Mouse (Mus musculus): Measurements from ENCODE around the gene Cmtr2. TPM values are rescaled to one million over a fixed set of nuclear protein-coding genes. Genes with fewer than 3 reads are reported as not detected.

Gene Cmtr2
- total RNA-seq (2015; ENCODE audit: low replicate concordance) = 2.9 and 3.5 TPM in 2 replicates
- 2.0 and 2.2 TPM in 2 replicates for total RNA-seq (2017; ENCODE audit: low replicate concordance)

- no peak for ATAC-seq (replicated peaks; ENCODE audit: low FRiP score, poor library complexity, severe bottlenecking)
Observed at GRCm38 (mm10) chr8:110215365-110215764, at the start of gene Cmtr2. TSS of gene Cmtr2 (plus strand) at chr8:110215665.

- no peak for ATAC-seq (replicated peaks; ENCODE audit: low FRiP score, poor library complexity, severe bottlenecking)
Observed at GRCm38 (mm10) chr8:110166270-110166669, 49.2 kb upstream of the Cmtr2 start.

DNA sequence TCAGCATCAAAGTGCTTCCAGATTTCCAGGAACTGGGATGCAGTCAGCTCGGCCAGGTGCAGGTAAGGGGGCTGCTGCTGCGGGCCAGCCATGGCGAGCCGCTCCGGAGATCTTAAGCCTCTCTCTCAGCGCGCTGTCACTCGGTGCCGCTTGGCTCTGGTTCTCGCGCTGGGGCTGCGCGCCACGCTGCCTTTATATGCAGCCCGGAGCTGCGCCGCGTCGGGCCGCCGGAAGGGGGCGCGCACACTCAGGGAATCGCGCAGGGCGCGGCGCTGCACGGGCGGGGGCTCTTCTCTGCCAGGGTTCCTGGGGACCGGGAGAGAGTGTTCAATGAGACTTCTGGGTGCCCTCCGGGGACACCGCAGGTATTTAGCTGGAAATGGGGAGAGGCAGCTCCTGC lies 47.4 kb upstream of the Cmtr2 start, which contains the start of gene Calb2:
Calb2 (minus strand) TSS at position 165 of the 400 bp plus-strand sequence.
- no peak for ATAC-seq (replicated peaks; ENCODE audit: low FRiP score, poor library complexity, severe bottlenecking)

DNA sequence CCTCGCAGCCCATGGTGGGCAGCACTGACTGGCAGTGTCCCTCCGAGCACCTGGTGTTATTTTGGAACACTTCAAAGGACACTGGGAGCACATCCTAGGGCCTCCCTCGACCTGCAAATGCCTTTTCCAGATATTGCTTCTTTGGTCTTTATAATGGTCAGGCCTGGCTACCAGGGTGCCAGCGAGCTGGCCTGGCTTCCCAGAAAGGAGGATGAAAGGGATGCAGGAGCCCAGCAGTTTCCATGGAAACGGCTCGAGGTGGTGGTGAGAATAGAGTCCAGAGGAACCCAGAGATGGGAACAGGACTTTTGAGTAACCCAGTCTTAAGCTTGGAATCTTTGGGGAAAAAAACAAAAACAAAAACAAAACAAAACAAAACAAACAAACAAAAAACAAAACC lies 43.3 kb upstream of the Cmtr2 start:
- ATAC-seq (replicated peaks; ENCODE audit: low FRiP score, poor library complexity, severe bottlenecking) = no peak

- ATAC-seq (replicated peaks; ENCODE audit: low FRiP score, poor library complexity, severe bottlenecking) = no peak
Observed at GRCm38 (mm10) chr8:110174826-110175225, 40.6 kb upstream of the Cmtr2 start.

DNA sequence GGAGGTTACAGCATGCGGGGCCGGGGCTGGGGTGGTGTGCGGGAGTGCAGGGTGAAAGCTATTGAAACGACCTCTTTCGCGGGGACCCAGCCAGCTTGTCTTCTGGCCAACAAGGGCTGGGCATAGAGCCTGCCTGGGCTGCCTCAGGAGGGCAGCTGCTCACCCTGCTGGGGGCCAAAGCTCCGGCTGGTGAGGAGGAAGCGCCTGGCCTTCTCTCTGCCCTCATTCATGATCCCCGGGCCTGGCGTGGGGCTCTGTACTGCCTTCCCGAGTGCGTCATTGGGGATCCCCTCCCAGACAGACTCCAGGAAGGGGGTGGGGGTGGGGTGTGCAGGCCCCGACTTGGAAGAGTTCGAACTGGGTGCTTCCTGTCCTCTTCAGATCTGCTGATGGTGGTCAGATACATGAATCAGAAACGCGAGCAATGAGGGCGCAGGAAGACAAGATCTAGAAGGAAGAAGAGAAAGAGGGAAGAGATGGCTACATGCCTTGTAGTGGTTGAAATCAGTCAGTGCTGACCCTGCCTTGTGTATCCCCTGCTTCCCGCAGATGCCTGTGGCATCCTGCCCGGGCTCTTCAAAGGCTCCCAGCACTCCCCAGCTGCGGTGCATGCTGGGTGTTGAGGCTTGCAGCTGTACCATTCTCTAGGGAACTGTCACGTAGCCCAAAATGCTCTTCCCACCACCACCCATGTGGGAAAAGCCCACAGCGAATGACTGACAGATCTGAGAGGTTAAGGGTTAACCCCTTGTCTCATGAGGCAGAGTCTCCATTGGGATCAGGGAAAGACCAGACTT lies 37.9 kb upstream of the Cmtr2 start:
- no peak for ATAC-seq (replicated peaks; ENCODE audit: low FRiP score, poor library complexity, severe bottlenecking)

GRCm38 (mm10) chr8:110182735-110183367 lies 32.6 kb upstream of the Cmtr2 start:
- no peak for ATAC-seq (replicated peaks; ENCODE audit: low FRiP score, poor library complexity, severe bottlenecking)

- no peak for ATAC-seq (replicated peaks; ENCODE audit: low FRiP score, poor library complexity, severe bottlenecking)
Observed at GRCm38 (mm10) chr8:110183748-110184147, 31.7 kb upstream of the Cmtr2 start.

DNA sequence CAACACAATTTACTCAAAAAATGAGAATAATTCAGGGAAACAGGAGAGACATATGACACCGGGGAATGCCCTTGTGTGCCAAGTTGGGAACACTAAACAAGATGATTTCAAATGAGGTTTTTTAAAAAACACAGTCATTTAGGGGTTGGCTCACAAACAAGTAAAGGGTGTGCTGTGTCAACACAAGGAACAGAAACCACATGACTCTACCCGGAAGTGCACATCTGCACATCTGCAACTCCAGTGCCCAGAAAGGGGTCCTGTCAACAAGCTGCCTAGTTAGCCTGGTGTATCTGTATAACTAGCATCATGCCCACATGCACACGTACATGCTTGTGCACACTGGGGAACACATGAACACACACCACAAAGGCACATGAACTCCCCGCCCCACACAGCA lies 29.9 kb upstream of the Cmtr2 start:
- no peak for ATAC-seq (replicated peaks; ENCODE audit: low FRiP score, poor library complexity, severe bottlenecking)

GRCm38 (mm10) chr8:110188961-110189750 lies 26.3 kb upstream of the Cmtr2 start:
- ATAC-seq (replicated peaks; ENCODE audit: low FRiP score, poor library complexity, severe bottlenecking) = no peak

DNA sequence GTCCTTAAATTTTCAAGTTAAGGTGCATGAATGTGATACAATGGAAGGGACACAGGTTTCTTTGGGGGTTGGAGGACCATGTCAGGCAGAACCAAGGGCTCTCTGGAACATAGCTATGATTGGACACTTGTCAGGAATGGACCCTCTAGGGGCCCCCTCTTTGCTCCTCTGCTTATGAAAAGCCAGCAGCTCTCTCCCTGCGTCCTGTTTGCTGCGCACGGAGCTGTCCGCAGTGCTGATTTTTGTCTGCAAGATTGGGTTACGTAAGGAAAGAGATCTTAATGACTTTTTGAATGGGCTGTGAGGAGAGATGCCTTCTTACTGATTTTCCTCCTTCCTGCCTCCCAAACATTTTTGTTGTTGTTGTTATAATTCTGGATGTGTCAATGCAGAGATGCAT lies 18.8 kb upstream of the Cmtr2 start:
- ATAC-seq (replicated peaks; ENCODE audit: low FRiP score, poor library complexity, severe bottlenecking) = no peak

- ATAC-seq (replicated peaks; ENCODE audit: low FRiP score, poor library complexity, severe bottlenecking) = no peak
Observed at GRCm38 (mm10) chr8:110201806-110202205, 13.7 kb upstream of the Cmtr2 start.

DNA sequence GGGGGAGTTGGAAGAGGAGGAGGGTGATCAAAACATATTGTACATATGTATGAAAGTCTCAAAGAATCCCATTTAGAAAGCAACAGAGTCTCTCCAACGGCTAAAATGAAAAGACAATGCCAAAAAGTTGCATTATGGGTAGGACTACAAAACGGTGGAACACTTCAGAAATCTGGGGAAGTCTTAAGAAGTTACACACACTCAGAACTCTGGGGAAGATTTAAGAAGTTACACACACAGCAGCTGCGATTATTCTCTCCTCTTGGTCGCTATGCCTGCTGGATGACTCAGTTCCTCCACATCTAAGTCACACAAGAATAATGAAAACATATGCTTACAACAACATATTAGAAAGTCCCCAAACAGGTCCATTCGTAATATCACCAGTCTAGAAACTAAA lies 788 bp downstream of the Cmtr2 start:
- ATAC-seq (replicated peaks; ENCODE audit: low FRiP score, poor library complexity, severe bottlenecking) = no peak

DNA sequence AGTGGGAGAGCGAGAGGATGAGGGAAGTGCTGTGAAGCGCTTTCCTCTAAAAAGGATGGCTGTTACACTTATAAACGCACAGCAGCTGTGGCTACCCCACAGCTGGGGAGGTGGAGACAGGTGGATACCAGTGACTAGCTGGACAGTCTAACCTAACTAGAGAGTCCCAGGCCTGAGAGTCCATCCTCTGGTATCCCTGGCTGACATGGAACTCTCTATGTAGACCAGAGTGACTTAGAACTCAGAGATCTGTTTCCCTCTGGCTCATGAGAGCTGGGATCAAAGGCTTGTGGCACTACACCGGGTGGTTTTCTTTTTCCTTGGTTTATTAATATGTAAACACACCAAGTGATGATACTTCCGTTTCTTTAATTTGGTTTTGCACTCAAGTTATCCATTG lies 1.7 kb downstream of the Cmtr2 start:
- no peak for ATAC-seq (replicated peaks; ENCODE audit: low FRiP score, poor library complexity, severe bottlenecking)

DNA sequence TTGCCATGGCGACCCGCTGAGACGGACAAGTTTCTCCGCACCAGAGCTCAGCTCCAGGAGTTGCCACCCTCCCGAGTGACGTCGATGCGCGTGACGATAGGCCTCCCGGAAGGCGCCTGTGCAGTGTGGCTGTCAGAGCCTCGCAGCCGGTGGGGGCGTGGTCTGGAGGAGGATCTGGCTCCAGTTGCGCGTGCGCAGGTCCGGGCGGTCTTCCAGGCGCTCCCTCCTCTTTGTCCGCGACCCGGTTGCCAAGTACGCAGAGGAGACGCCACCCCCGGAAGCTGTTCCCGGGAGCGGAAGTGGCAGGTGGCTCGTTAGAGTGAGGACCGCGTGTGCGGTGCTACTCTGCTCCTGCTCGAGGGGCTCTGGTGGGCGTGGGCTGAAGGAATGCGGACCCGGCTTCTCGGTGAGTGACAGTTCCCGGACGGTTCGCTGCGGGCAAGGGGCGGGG lies 2.2 kb downstream of the Cmtr2 start:
- ATAC-seq (replicated peaks; ENCODE audit: low FRiP score, poor library complexity, severe bottlenecking) = peak; percentile 99

- ATAC-seq (replicated peaks; ENCODE audit: low FRiP score, poor library complexity, severe bottlenecking) = no peak
Observed at GRCm38 (mm10) chr8:110218511-110218910, 3.0 kb downstream of the Cmtr2 start.

GRCm38 (mm10) chr8:110220936-110221335 lies 5.5 kb downstream of the Cmtr2 start:
- ATAC-seq (replicated peaks; ENCODE audit: low FRiP score, poor library complexity, severe bottlenecking) = no peak

DNA sequence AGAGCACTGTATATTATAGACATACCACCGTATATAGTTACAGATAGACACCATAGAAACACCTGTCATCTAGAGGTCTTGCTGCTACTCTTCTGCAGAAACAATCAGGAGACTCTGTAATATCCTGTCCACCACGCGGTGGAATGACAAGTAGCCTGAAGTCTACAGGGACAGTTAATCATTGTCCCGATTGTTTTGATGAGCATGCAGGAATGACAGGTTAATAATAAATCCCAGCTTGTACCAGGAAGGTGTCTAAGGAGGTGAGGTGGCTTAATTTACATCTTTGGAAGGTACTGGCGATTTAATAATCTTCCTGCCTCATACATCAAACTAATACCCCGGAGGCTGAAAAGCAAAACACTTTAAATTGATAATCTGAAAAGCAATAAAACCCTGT lies 15.3 kb downstream of the Cmtr2 start:
- ATAC-seq (replicated peaks; ENCODE audit: low FRiP score, poor library complexity, severe bottlenecking) = no peak

GRCm38 (mm10) chr8:110242278-110243177 lies 27.1 kb downstream of the Cmtr2 start:
- ATAC-seq (replicated peaks; ENCODE audit: low FRiP score, poor library complexity, severe bottlenecking) = no peak

Measured in erythroblast, adult 5-6 weeks (primary cell).